Mouse (Mus musculus) heart, postnatal 25 days (tissue): ENCODE measurements around the gene Ly6g6c. TPM values are rescaled to one million over a fixed set of nuclear protein-coding genes. Genes with fewer than 3 reads are reported as not detected.

Source experiments
- DNase-seq: peaks from one replicate; pipeline ENCODE4 v3.0.0; 2022; ENCODE audit warnings: low spot score
- intact Hi-C: fragments of 180-260 bp; cut with DNase I; formaldehyde crosslinking; loops from one replicate; pipeline ENCODE4 v1.15.1; 2025
- total RNA-seq, 2 experiments: library from RNA; stranded (reverse); gene quantifications; 2 replicates each; pipeline ENCODE4 v1.2.3; 2021

The Ly6g6c gene
- total RNA-seq, 2 experiments from 2014 or later: not detected

- no peak for DNase-seq
- intact Hi-C loops: loop anchor here (5.0 kb wide), 1 partner anchor 54 kb away; no protein-coding TSS in a partner anchor
Observed at GRCm38 (mm10) chr17:35076507-35077176, 11.5 kb downstream of the Ly6g6c start, which contains the start of gene Ly6g6e. Gene Ly6g6e, plus strand, starts transcription at chr17:35076902.

DNA sequence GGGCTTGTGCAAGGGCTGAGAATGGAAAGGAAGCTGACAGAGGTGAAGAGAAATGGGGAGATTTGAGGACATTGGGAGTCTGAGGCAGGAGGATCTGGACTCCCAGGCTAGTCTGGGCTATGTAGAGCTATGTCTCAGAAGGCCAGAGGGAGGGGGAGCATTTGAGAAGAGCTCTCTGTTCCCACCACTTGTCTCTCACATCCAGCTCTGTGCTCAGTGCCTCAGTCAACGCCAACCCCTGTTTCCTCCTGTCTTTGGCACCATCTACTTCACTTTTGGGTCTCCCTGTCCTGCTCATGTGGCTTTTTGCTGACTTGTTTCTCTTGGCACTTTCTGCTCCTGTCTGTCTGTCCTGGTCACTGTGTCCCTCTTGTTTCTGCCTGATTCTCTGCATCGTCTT is 12.1 kb downstream of the Ly6g6c start:
- intact Hi-C loops: loop anchor here (5.0 kb wide), 1 partner anchor 55 kb away; no protein-coding TSS in a partner anchor

DNA sequence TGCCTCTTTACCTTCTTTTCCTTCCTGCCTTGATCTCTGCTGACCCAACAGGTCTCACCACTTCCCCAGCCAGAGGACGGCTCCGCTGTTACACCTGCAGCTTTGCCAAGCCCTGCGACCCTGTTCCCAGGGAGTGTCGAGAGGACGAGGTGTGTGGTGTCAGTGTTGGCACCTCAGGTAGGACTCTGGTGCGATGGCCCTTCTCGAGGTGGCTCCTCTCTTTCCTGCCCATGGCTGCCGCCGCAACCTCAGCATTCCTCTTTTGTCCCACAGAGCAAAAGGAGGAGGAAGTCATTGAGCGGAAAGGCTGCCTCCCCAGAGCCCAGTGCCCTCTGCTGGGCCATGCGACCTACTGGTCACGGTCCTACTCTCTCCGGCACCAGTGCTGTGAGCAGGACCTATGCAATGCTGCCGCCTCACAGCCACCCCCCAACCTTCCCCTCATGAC is 12.6 kb downstream of the Ly6g6c start, which contains the start of gene Ly6g6d:
TSS of gene Ly6g6d (minus strand) at position 280 of the 448 bp plus-strand sequence.
- no peak for DNase-seq
- intact Hi-C loops: loop anchor here (5.0 kb wide), 1 partner anchor 56 kb away; no protein-coding TSS in a partner anchor

More for the DNA sequence above, 12.1 kb downstream of the Ly6g6c start:
- DNase-seq: no peak

DNA sequence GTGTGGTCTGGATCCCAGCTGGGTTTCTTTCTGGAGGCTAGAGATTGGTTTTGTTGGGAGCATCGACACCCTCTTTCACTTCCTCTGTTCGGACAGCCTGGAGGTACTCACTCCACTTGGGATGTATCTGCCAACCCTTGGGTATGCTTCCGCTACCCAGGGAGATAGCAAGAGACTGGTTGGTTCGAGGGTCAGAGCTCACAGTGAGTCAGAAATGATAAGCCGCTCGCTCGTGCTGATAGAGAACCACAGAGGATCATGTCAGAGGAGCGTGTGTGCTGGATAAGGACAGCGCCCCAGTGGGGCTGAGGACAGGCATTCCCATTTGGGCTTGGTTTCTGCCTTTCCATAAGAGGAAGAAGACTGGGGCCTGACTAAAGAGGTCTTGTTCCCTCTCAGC is 14.6 kb downstream of the Ly6g6c start:
- no peak for DNase-seq
- intact Hi-C loops: loop anchor here (5.0 kb wide), 1 partner anchor 57 kb away; no protein-coding TSS in a partner anchor

DNA sequence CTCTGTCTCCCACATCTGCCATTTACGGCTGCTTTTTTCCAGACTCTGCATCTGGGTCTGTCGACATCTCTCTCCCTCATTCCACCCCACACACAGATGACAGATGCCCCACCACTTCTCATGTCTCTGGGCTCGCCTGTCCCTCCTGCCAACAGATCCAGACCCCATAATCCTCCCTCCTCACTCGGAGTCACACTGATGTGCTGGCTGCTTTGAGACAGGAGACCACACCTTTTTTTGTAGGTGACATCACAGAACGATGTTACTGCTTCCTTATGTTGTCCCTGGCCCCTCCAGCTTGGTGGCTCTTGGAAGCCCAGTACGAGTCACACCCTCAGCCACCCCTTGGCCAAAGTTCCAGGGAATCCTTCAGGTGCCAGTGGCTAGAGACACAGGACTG is 15.1 kb downstream of the Ly6g6c start:
- intact Hi-C loops: no loop called here
- no peak for DNase-seq

DNA sequence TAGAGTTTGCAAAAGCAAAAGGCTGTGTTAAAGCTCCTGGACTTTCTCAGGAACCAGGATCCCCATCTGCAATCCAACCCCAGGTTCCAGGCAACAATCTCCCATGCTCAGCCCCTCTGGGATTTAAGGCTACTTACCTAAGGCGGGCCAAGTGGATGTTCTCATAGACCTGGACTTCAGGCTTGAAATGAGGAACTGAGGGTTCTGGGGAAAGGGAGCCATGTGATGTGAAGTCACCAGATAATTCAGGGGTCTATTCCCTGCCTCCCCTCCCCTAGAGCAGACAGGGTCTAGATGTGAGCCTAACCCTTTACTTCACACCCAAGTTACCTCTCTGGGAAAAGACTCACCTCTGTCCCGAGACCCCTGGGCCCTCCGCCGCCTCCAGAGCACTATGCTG is 15.5 kb downstream of the Ly6g6c start:
- intact Hi-C loops: no loop called here
- no peak for DNase-seq

DNA sequence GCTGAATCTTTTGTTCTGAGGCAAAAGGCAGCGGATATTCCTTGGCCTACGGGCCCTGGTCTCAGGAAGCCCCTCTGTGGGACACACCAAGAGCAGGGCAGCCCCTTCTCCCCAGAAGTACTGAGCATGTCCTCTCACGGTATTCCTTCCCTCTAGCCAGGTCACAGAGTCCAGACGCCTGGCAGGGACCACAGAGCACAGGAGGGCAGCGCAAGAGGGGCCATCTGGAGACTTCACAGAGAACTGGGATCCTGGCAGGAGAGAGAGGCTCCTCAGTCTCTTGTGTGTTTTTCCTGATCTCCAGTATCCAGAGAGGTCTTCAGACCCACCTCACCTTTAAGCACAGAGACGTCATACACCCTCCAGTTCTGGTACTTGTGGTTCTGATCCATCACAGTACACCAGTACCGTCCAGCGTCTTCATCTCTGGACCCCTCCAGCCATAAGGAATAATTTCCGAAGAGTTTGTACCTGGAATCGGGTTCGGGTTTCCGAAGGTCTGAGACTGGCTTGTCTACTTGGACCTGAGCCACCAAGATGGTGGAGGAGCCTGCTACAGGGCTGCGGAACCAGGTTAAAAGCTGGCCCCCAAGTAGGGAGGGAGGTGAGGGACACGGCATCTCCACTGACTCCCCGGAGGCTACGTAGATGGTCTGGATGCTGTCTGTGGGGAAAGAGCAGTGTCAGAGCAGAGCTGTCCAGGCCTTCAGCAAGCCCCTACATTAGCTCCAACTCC is 17.8 kb downstream of the Ly6g6c start:
- DNase-seq: no peak
- intact Hi-C loops: no loop called here

GRCm38 (mm10) chr17:35083929-35084497 is 18.8 kb downstream of the Ly6g6c start:
- DNase-seq: no peak
- intact Hi-C loops: no loop called here

GRCm38 (mm10) chr17:35085208-35085865 is 20.1 kb downstream of the Ly6g6c start, which contains the start of gene Ly6g6f:
Gene Ly6g6f, minus strand, starts transcription at chr17:35085610.
- intact Hi-C loops: no loop called here

GRCm38 (mm10) chr17:35088151-35088550 is 23.0 kb downstream of the Ly6g6c start:
- DNase-seq: no peak
- intact Hi-C loops: no loop called here

More at GRCm38 (mm10) chr17:35085208-35085865, 20.1 kb downstream of the Ly6g6c start, which contains the start of gene Ly6g6f:
- DNase-seq: no peak

- intact Hi-C loops: no loop called here
- peak; percentile 91 for DNase-seq
Observed at GRCm38 (mm10) chr17:35088825-35089644, 23.8 kb downstream of the Ly6g6c start, which contains the start of gene Abhd16a. Gene Abhd16a, plus strand, starts transcription at chr17:35089263.

- intact Hi-C loops: no loop called here
- no peak for DNase-seq
Observed at GRCm38 (mm10) chr17:35090166-35090932, 25.2 kb downstream of the Ly6g6c start.

DNA sequence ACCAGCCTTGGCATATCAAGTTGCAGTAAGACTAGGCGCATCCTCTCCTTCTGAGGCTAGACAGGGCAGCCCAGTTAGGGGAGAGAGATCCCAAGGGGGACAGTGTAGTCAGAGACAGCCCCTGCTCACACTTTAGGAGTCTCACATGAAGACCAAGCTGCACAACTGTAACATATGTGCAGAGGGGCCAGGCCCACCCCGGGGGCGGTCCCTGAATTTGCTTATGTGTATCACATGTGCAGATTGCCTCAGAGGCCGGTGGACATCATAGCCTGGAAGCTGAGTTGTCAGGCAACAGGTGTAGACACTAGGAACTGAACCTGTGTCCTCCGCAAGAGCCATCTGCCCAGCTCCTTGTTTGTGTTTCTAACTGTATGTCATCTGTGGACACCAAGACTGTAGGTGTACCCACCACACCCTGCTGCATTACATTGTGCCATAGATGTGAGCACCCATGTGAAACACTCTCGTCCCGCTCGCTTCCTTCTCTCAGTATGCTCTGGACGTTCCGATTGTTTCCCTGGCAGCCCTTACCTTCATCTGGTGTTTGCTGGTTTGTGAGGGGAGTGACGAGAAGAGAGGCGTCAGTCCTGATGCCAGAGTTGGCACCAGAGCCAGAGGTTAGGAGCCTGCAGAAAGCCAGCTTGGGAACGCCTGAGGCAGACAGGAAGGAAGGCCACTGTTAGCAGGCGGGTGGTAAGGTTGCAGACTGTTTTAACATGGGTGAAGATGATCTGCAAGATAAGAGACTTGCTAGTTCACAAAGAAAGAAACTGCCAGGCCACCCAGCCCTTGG is 27.4 kb downstream of the Ly6g6c start:
- no peak for DNase-seq
- intact Hi-C loops: no loop called here

- no peak for DNase-seq
- intact Hi-C loops: no loop called here
Observed at GRCm38 (mm10) chr17:35094475-35095365, 29.5 kb downstream of the Ly6g6c start.

DNA sequence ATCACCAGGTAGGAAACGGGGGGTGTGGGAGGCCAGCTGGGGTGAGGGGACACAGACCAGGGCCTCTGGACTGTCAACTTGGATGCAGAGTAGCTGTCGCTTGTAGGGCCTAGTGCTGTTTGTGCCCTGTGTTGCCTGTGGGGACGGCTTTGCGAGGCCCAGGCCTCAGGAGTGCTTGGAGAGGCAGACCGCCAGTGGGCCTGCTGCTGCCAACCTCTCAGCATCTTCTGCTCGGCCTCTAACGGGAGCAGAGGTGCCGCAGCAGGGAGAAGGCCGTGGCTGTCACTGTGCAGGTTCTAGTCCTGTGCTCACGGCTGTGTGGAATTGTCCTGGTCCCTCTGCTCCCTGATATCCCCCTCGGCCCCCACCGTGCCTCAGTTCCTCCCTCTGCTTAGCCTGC is 31.4 kb downstream of the Ly6g6c start:
- intact Hi-C loops: no loop called here
- no peak for DNase-seq

DNA sequence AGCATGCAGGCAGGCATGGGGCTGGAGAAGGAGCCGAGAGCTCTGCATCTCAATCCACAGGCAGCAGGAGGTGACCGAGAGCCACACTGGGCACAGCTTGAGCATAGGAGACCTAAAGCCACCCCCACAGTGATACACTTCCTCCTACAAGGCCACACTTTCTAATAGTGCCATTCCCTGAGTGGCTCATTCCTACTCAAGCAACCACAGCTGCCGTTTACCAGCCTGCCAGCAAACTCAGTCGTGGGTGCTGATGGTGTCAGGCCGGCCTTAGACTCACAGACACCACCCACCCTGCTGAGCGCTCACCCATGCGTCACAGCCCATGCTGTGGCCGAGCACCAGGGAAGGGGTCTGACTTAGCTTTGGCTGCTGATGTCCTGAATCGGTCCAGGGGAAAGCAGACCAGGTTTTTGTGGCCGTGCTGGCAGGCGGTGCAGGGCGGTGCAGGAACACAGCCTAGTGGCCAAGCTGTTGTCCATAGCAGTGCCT is 32.0 kb downstream of the Ly6g6c start:
- intact Hi-C loops: no loop called here
- no peak for DNase-seq
